Mouse (Mus musculus): ENCODE data around the gene Nrxn3. TPM values are rescaled to one million over a fixed set of nuclear protein-coding genes. Genes with fewer than 3 reads are reported as not detected.

The Nrxn3 gene
- polyA plus RNA-seq, 1 experiment from 2014 or later = 2.7 TPM

DNA sequence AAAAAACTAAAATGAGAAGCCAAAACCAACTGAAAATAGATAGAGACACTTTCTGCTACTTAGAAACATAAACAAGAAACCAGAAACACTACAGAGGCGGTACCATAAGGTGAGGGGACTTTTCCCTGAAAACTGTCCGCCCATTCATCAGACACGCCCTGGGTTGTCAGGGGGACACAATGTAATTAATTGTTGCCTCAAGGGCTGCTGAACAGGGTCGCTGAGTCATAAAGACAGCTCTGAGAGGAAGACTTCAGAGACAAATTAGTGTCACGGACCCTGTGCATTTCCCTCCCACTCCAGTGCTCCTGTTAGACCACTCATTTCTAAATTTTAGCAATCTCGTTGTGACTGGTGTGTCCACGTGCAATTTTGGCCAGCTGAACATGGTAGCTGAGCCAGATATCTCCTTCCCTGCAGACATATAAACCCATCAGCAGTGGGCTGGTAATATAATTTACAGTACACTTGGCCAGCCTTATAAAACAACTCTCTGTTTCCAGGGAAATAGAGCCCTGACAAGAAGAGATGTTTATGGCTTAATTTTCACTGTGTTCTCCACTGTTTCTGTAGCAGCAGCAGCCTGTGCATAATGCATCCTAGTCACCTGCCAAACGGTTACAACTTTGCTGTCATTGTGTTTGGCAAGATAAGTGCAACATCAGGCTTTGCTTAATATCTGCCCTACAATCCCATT lies 603.3 kb downstream of the Nrxn3 start:
- Histone ChIP-seq H3K9me3 (no peaks in the 10 kb centered on the region), H3K4me2 (no peak overlapping the region), H3K4me3 (no peak overlapping the region), H3K4me1 (no peaks in the 10 kb centered on the region), H3K27me3 (no peaks in the 10 kb centered on the region), H3K27ac (no peak overlapping the region), H3K36me3 (no peaks in the 10 kb centered on the region), H3K9ac (no peak overlapping the region)
- ATAC-seq (ENCODE audit: borderline replicate concordance, extremely low read depth, low FRiP score, low TSS enrichment) = no peak
- 38% methylated on average over 8 of the region's 8 CpGs for WGBS

DNA sequence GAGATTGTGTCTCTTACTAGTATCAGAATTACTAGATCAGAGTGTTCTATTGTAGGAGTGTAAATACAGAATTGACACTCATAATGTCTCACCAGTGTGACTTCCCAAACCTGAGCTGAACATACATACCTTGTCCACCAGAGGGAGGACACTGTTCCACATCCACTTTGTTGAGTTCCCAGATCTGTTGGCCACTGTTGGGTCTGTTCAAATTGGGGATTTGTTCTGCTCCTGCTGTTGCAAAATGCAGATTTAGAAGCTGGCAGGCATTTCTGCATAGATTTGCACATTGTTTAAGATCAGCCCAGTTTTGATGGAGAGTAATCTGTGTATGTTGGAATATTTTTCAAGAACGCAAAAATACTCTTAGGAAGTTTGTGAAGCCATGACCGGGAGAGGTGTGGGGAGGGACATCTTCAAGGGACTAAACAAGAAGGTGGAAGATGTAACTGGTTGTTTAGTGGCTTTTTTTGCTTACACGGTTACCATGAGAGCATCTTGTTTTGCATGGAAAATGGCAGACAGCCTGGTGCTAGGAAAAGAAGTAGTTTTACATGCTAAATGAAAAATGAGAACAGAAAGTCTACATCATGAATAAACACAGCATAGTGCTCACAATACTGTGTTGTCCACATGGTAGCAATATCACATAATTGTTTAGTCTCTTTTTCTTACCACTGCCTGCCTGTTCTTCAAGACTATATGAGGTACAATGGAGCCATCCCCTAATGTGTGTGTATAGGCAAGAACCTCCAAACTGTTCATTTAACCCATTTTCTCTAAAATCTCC lies 609.0 kb downstream of the Nrxn3 start:
- no peak overlapping the region for H3K4me2 ChIP-seq
- 86% methylated on average over 3 of the region's 3 CpGs for WGBS
- no peak overlapping the region for H3K9ac ChIP-seq
- ATAC-seq (ENCODE audit: borderline replicate concordance, extremely low read depth, low FRiP score, low TSS enrichment) = no peak
- no peaks in the 10 kb centered on the region for H3K4me1 ChIP-seq
- H3K27ac ChIP-seq = no peak overlapping the region
- H3K4me3 ChIP-seq = no peak overlapping the region
- H3K27me3 ChIP-seq = no peaks in the 10 kb centered on the region
- no peaks in the 10 kb centered on the region for H3K9me3 ChIP-seq
- H3K36me3 ChIP-seq = no peaks in the 10 kb centered on the region

DNA sequence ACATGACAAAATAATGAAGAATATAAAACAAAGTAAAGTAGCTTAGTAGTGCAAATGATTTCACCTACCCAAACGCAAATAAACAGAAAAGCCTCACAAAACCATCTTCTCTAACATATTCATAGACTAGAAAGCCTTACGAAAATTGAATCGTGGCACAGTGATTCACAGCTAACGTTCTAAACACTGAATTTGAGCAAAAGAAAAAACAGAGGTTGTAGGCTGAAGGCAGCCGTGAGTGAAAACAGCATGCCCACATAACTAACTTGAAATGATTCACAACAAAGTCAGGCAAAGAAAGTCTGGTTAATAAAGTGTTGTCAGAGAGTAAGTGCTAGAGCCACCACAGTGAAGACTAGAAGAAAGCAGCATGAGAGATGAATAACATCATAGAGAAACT lies 610.8 kb downstream of the Nrxn3 start:
- 78% methylated on average over 5 of the region's 5 CpGs for WGBS

DNA sequence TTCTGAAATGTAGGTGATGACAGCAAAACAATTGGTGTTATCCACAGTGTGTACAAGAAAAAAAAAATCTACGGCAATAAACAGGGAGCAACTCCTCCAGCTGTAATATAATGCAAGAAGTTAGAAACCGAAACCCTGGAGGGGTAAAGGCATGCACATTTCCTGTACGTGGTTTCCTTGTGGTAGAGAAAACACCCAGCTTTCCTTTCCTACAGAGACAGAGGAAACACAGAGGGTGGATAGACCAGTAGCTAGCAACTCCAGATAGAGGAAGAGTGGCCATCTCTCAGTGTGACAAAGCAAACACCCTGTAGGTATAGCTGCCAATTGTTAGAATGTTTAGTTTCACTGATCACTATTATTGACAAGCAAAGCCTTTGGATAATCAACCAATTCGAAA lies 642.2 kb downstream of the Nrxn3 start:
- Histone ChIP-seq H3K4me1 (no peaks in the 10 kb centered on the region), H3K27me3 (no peaks in the 10 kb centered on the region), H3K9ac (no peak overlapping the region), H3K4me3 (no peak overlapping the region), H3K4me2 (no peak overlapping the region), H3K9me3 (no peaks in the 10 kb centered on the region), H3K36me3 (no peaks in the 10 kb centered on the region), H3K27ac (no peak overlapping the region)
- ATAC-seq (ENCODE audit: borderline replicate concordance, extremely low read depth, low FRiP score, low TSS enrichment) = no peak
- WGBS = 61% methylated on average over 4 of the region's 4 CpGs

More for the DNA sequence above, 610.8 kb downstream of the Nrxn3 start:
- Histone ChIP-seq H3K4me3 (no peak overlapping the region), H3K36me3 (no peaks in the 10 kb centered on the region), H3K9me3 (no peaks in the 10 kb centered on the region), H3K27me3 (no peaks in the 10 kb centered on the region), H3K4me1 (no peaks in the 10 kb centered on the region), H3K27ac (no peak overlapping the region), H3K4me2 (no peak overlapping the region), H3K9ac (no peak overlapping the region)
- no peak for ATAC-seq (ENCODE audit: borderline replicate concordance, extremely low read depth, low FRiP score, low TSS enrichment)

DNA sequence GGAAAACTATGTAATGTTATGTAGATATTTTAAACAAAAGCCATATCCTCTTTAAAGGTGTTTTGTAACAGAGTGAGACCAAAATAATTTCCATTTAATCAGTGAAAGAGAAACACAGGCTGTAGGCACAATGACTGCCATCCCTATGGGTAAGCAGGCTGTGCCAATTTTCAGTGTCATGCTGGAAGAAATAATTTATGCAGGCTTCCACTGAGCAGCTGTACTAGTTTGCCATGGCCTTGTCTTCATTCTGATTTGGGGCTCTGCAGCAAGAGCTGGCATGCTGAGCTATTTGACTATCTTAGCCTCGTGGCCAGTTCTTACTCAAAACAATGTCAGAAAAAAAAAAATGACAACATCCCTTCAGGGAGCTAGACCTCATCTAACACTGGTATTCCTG lies 647.3 kb downstream of the Nrxn3 start:
- H3K4me3 ChIP-seq = no peak overlapping the region
- H3K4me2 ChIP-seq = no peak overlapping the region
- H3K9me3 ChIP-seq = no peaks in the 10 kb centered on the region
- no peak for ATAC-seq (ENCODE audit: borderline replicate concordance, extremely low read depth, low FRiP score, low TSS enrichment)
- H3K4me1 ChIP-seq = no peaks in the 10 kb centered on the region
- WGBS = 52% methylated on average over 1 of the region's 1 CpGs
- H3K27me3 ChIP-seq = no peaks in the 10 kb centered on the region
- H3K9ac ChIP-seq = no peak overlapping the region
- no peak overlapping the region for H3K27ac ChIP-seq
- H3K36me3 ChIP-seq = no peaks in the 10 kb centered on the region

DNA sequence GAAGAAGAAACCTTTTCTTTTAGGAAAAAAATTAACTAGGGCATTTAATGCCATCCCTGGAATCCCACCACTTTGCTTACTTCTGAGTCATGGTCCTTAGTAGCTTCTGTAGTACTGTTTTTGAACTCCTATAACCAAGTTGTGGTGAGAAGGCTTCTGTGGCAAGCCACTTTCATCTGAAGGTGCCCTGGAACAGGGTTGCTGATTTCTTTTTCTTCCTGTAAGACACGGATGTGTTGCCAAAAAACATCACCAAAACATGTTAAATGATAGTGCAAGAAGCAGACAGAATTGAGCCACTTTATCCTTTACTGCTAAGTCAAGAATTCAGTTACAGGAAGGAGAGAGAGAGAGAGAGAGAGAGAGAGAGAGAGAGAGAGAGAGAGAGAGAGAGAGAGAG lies 653.9 kb downstream of the Nrxn3 start:
- Histone ChIP-seq H3K9me3 (no peaks in the 10 kb centered on the region), H3K9ac (no peak overlapping the region), H3K27me3 (no peaks in the 10 kb centered on the region), H3K4me2 (no peak overlapping the region), H3K36me3 (no peaks in the 10 kb centered on the region), H3K4me1 (no peaks in the 10 kb centered on the region), H3K27ac (no peak overlapping the region), H3K4me3 (no peak overlapping the region)
- no peak for ATAC-seq (ENCODE audit: borderline replicate concordance, extremely low read depth, low FRiP score, low TSS enrichment)
- WGBS = 41% methylated on average over 1 of the region's 1 CpGs

DNA sequence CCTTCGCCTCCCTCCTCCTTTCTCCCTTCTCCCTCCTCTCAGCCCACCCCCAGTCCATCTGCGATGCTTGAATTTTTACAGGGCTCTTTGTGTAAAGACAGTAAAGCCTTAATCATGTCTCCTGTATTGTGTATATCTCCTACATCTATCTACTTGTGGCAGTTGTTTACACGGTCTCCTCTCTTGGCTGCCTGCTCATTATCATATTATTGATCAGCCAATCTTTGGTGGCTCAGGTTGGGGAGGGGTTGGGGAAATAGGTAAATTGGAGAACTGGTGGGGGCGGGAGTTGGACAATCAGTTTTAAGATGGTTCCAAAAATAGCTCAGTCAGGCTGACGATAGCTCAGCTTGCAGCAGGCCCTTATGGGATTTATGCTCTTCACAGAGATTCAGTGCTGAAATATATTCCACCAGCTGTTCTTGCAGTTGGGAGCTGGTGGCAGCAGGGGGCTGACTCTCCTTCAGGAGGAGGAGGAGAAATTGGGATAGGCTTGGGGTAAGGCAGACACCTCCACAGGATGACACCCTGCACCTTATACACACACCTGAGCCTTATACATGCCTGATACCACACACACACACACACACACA lies 654.5 kb downstream of the Nrxn3 start:
- no peak overlapping the region for H3K4me2 ChIP-seq
- H3K36me3 ChIP-seq = no peaks in the 10 kb centered on the region
- H3K4me1 ChIP-seq = no peaks in the 10 kb centered on the region
- ATAC-seq (ENCODE audit: borderline replicate concordance, extremely low read depth, low FRiP score, low TSS enrichment) = no peak
- H3K9me3 ChIP-seq = no peaks in the 10 kb centered on the region
- H3K27me3 ChIP-seq = no peaks in the 10 kb centered on the region
- no peak overlapping the region for H3K27ac ChIP-seq
- 34% methylated on average over 5 of the region's 5 CpGs for WGBS
- H3K4me3 ChIP-seq = no peak overlapping the region
- H3K9ac ChIP-seq = no peak overlapping the region

DNA sequence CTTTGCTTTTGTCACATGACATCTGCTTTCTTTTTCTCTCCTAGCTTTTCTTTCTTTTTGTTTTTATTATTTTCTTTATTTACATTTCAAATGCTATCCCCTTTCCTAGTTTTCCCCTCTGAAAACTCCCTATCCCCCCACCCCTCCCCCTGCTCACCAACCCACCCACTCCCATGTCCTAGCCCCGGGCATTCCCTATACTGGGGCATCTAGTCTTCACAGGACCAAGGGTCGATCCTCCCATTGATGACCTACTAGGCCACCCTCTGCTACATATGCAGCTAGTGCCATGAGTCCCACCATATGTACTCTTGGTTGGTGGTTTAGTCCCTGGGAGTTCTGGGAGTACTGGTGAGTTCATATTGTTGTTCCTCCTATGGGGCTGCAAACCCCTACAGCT lies 655.0 kb downstream of the Nrxn3 start:
- no peaks in the 10 kb centered on the region for H3K9me3 ChIP-seq
- no peaks in the 10 kb centered on the region for H3K36me3 ChIP-seq
- ATAC-seq (ENCODE audit: borderline replicate concordance, extremely low read depth, low FRiP score, low TSS enrichment) = no peak

DNA sequence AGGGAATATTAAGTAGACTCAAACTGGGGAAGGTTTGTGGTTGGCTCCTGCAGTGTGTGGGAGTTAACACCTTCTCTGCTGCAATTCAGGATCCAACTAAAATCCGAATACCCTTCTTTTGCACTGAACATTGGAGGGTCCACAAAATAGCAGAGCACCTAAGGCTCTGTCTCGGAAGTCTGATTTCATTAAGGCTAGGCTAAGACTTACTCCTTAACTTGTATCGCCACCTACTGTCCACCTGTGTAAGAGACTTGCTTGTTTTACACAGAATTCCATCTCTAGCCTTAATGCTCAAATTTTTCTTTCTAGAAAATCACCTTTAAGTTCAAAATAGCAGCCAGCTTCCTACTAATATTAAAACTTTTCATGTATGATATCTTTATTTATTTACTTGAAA lies 660.6 kb downstream of the Nrxn3 start:
- H3K27ac ChIP-seq = no peak overlapping the region
- H3K4me3 ChIP-seq = no peak overlapping the region
- H3K9ac ChIP-seq = no peak overlapping the region
- H3K4me2 ChIP-seq = no peak overlapping the region
- H3K36me3 ChIP-seq = no peaks in the 10 kb centered on the region
- no peaks in the 10 kb centered on the region for H3K27me3 ChIP-seq
- no peak for ATAC-seq (ENCODE audit: borderline replicate concordance, extremely low read depth, low FRiP score, low TSS enrichment)
- WGBS = 12% methylated on average over 3 of the region's 3 CpGs
- no peaks in the 10 kb centered on the region for H3K4me1 ChIP-seq
- H3K9me3 ChIP-seq = no peaks in the 10 kb centered on the region

More for the DNA sequence above, 655.0 kb downstream of the Nrxn3 start:
- Histone ChIP-seq H3K27ac (no peak overlapping the region), H3K4me2 (no peak overlapping the region), H3K4me1 (no peaks in the 10 kb centered on the region), H3K9ac (no peak overlapping the region), H3K4me3 (no peak overlapping the region), H3K27me3 (no peaks in the 10 kb centered on the region)
- 89% methylated on average over 2 of the region's 2 CpGs for WGBS

DNA sequence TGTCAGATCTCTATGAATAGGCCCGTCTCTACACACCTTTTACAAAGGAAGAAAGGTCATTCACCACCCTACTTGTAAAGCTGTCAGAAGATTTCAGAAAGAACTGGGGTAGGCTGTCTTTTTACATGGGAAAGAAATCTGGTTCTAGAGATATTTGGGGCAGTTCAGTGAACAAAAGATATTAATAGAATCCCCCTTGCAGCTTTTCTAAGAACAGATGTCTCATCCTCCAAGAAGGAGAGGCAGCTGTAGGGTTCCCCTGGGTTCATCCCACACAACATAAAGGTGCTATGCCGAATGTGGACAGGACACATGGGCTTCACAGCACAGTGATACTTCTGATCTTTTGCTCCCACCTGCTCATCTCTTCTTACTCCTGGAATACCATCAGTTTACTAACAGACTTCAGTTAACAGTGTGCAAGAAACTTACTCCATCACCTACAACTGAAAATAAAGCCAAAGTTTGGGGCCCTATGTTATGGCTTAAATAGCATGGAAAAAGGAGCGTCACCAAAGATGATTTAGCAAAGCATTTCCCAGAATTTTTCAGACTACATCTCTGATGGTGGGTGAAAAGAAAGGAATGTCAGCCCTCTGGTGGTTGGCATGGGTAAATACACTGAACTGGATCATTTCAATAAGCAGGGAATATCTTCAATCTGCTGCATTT lies 672.6 kb downstream of the Nrxn3 start:
- no peaks in the 10 kb centered on the region for H3K36me3 ChIP-seq
- H3K9ac ChIP-seq = no peak overlapping the region
- H3K9me3 ChIP-seq = no peaks in the 10 kb centered on the region
- H3K4me2 ChIP-seq = no peak overlapping the region
- H3K4me1 ChIP-seq = no peaks in the 10 kb centered on the region
- WGBS = 49% methylated on average over 3 of the region's 3 CpGs
- H3K27ac ChIP-seq = no peak overlapping the region
- no peak for ATAC-seq (ENCODE audit: borderline replicate concordance, extremely low read depth, low FRiP score, low TSS enrichment)
- H3K27me3 ChIP-seq = no peaks in the 10 kb centered on the region
- H3K4me3 ChIP-seq = no peak overlapping the region

DNA sequence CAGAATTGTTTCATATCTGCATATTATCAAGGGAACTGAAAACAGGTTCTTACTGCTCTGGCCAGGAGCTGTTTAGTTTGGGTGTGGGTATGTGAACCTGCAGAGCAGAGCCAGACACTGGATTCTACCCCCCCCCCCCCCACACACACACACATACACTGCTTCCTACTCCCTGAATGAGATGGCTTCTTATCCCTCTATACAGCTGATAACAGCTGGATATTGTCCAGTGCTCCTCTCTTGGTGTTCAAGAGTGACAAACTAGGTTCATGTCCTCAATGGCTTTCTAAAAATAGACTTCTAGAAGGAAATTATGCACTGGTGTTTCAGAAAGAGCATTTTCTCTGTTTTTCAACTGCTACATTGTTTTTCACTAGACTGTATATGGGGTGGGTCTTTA lies 713.8 kb downstream of the Nrxn3 start:
- no peaks in the 10 kb centered on the region; the same call in 1 of the 2 replicates for H3K4me1 ChIP-seq
- H3K36me3 ChIP-seq = no peaks in the 10 kb centered on the region
- H3K9ac ChIP-seq = no peak overlapping the region
- H3K4me2 ChIP-seq = no peak overlapping the region
- H3K27me3 ChIP-seq = no peaks in the 10 kb centered on the region
- no peak overlapping the region for H3K4me3 ChIP-seq
- no peaks in the 10 kb centered on the region for H3K9me3 ChIP-seq
- no peak overlapping the region for H3K27ac ChIP-seq
- no peak for ATAC-seq (ENCODE audit: borderline replicate concordance, extremely low read depth, low FRiP score, low TSS enrichment)

All from lung, embryonic 15.5 days (tissue).